Mouse (Mus musculus) heart, embryonic 13.5 days (tissue): ENCODE results near the gene Sult6b2. TPM values are rescaled to one million over a fixed set of nuclear protein-coding genes. Genes with fewer than 3 reads are reported as not detected.

Experiments
- ATAC-seq: fragments of 200-750 bp; cut with Nextera tagmentation; 2 replicates; pipeline ENCODE4 v1.8.0; 2017; ENCODE audit warnings: moderate TSS enrichment; ENCODE audit not compliant: insufficient number of reproducible peaks, low FRiP score, low TSS enrichment; ENCODE audit errors: extremely low read depth
- H3K27ac ChIP-seq: fragments of 300-500 bp; sonication (generic); replicated peaks from 2 replicates; pipeline ENCODE4 v1.5.1; 2015; ENCODE audit warnings: moderate library complexity, mild to moderate bottlenecking, inconsistent platforms
- H3K27me3 ChIP-seq: fragments of 300-500 bp; sonication (generic); replicated peaks from 2 replicates; pipeline ENCODE4 v1.6.1; 2015; ENCODE audit warnings: mild to moderate bottlenecking, inconsistent platforms
- H3K36me3 ChIP-seq: fragments of 300-500 bp; sonication (generic); 2 replicates; pipeline ENCODE4 v1.6.1; 2015; ENCODE audit warnings: mild to moderate bottlenecking, inconsistent platforms
- H3K4me1 ChIP-seq: fragments of 300-500 bp; sonication (generic); 2 replicates; pipeline ENCODE4 v1.6.1; 2015; ENCODE audit warnings: inconsistent platforms
- H3K4me2 ChIP-seq: fragments of 300-500 bp; sonication (generic); 2 replicates; pipeline ENCODE4 v1.6.1; 2015; ENCODE audit warnings: inconsistent platforms, mild to moderate bottlenecking, moderate library complexity
- H3K4me3 ChIP-seq: fragments of 300-500 bp; sonication (generic); 2 replicates; pipeline ENCODE4 v1.5.1; 2015; ENCODE audit warnings: moderate library complexity, mild to moderate bottlenecking, inconsistent platforms
- H3K9ac ChIP-seq: fragments of 300-500 bp; sonication (generic); 2 replicates; pipeline ENCODE4 v1.6.1; 2015; ENCODE audit warnings: inconsistent platforms, mild to moderate bottlenecking, moderate library complexity
- H3K9me3 ChIP-seq: fragments of 300-500 bp; sonication (generic); 2 replicates; pipeline ENCODE4 v1.6.1; 2016; ENCODE audit warnings: inconsistent platforms
- WGBS: fragments of 180-500 bp; shearing (Covaris S2); methylation state at CpG from one replicate; pipeline ENCODE4 v1.1.7; 2015; ENCODE audit warnings: mixed read lengths; 5-methylcytosine and 5-hydroxymethylcytosine counted together
- polyA plus RNA-seq: library from polyadenylated mRNA; unstranded; fragments of >200 nt; fragmentation: Nextera tagmentation; extraction: Ambion mirVana; gene quantifications from 2 replicates; pipeline ENCODE4 v1.2.1, GENCODE M21; 2015

The Sult6b2 gene
- polyA plus RNA-seq, 1 experiment from 2014 or later = 0.07 TPM

- H3K4me3 ChIP-seq = no peak overlapping the region
- no peak overlapping the region for H3K9ac ChIP-seq
- peaks cover 12% of the 10 kb centered on the region for H3K27me3 ChIP-seq
- H3K36me3 ChIP-seq = no peaks in the 10 kb centered on the region
- 32% methylated on average over 4 of the region's 4 CpGs for WGBS
- H3K27ac ChIP-seq = no peak overlapping the region
- no peak overlapping the region for H3K4me2 ChIP-seq
- peaks cover 17% of the 10 kb centered on the region for H3K4me1 ChIP-seq
- no peak for ATAC-seq
- H3K9me3 ChIP-seq = no peaks in the 10 kb centered on the region
Measured at GRCm38 (mm10) chr6:142834911-142835310, 30.6 kb upstream of the Sult6b2 start.

GRCm38 (mm10) chr6:142831706-142832105, 27.4 kb upstream of the Sult6b2 start:
- Histone ChIP-seq H3K36me3 (no peaks in the 10 kb centered on the region), H3K27me3 (peaks cover 20% of the 10 kb centered on the region), H3K4me3 (no peak overlapping the region), H3K9me3 (no peaks in the 10 kb centered on the region), H3K9ac (no peak overlapping the region), H3K4me1 (peaks cover 17% of the 10 kb centered on the region), H3K4me2 (no peak overlapping the region), H3K27ac (no peak overlapping the region)
- no peak for ATAC-seq
- 49% methylated on average over 3 of the region's 3 CpGs for WGBS

DNA sequence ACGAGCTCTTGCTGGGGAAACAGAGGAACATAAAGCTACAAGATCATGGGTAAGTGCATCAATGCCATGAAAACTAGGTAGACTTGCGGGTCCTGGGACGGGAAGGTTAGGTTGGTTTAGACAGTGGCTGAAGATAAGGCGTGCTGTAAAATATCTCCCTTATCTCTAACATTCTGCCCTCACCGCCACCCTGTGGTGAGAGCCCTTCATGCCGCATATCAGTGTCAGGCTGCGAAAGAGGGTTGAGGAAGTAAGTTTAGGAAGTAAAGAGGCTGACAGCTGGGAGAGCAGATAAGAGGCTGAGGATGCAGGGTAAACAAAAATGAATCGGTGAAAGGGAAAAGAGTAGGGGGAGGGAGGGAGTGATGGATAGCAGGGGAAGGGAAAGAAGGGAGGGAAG, 26.9 kb upstream of the Sult6b2 start:
- H3K27me3 ChIP-seq = peaks cover 20% of the 10 kb centered on the region
- no peak overlapping the region for H3K9ac ChIP-seq
- H3K36me3 ChIP-seq = no peaks in the 10 kb centered on the region
- no peak for ATAC-seq
- H3K4me3 ChIP-seq = no peak overlapping the region
- H3K4me2 ChIP-seq = no peak overlapping the region
- peaks cover 17% of the 10 kb centered on the region for H3K4me1 ChIP-seq
- H3K27ac ChIP-seq = no peak overlapping the region
- H3K9me3 ChIP-seq = no peaks in the 10 kb centered on the region
- WGBS = 2% methylated on average over 8 of the region's 8 CpGs

DNA sequence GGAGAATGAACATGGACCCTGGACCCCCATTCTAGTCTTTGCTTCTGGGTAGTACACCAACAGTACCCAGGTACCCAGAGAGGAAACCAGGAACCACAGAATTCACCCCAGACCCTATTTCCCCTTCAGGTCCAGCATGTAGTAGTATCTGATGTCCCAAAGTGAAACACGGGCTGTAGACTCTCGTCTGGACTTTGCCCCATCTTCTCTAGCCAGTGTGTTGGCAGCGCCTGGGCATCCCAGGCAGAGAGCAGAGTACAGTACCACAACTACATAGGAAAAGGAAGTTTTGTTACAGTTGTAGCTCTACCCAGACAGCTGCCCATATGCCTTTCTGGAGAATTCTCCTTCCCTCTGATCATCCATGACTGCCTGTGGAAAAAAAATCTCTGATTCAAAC, 25.9 kb upstream of the Sult6b2 start:
- 86% methylated on average over 3 of the region's 3 CpGs for WGBS
- H3K4me1 ChIP-seq = peaks cover 16% of the 10 kb centered on the region
- H3K9ac ChIP-seq = no peak overlapping the region
- ATAC-seq = no peak
- H3K27ac ChIP-seq = no peak overlapping the region
- H3K27me3 ChIP-seq = peaks cover 20% of the 10 kb centered on the region
- H3K9me3 ChIP-seq = no peaks in the 10 kb centered on the region
- H3K4me2 ChIP-seq = no peak overlapping the region
- no peaks in the 10 kb centered on the region for H3K36me3 ChIP-seq
- H3K4me3 ChIP-seq = no peak overlapping the region

GRCm38 (mm10) chr6:142825449-142825848, 21.1 kb upstream of the Sult6b2 start:
- H3K4me2 ChIP-seq = no peak overlapping the region
- WGBS = 76% methylated on average over 5 of the region's 5 CpGs
- no peak overlapping the region for H3K27ac ChIP-seq
- H3K9ac ChIP-seq = no peak overlapping the region
- H3K27me3 ChIP-seq = peaks cover 13% of the 10 kb centered on the region
- ATAC-seq = no peak
- H3K4me3 ChIP-seq = no peak overlapping the region
- H3K4me1 ChIP-seq = no peaks in the 10 kb centered on the region
- no peaks in the 10 kb centered on the region for H3K36me3 ChIP-seq
- H3K9me3 ChIP-seq = no peaks in the 10 kb centered on the region

DNA sequence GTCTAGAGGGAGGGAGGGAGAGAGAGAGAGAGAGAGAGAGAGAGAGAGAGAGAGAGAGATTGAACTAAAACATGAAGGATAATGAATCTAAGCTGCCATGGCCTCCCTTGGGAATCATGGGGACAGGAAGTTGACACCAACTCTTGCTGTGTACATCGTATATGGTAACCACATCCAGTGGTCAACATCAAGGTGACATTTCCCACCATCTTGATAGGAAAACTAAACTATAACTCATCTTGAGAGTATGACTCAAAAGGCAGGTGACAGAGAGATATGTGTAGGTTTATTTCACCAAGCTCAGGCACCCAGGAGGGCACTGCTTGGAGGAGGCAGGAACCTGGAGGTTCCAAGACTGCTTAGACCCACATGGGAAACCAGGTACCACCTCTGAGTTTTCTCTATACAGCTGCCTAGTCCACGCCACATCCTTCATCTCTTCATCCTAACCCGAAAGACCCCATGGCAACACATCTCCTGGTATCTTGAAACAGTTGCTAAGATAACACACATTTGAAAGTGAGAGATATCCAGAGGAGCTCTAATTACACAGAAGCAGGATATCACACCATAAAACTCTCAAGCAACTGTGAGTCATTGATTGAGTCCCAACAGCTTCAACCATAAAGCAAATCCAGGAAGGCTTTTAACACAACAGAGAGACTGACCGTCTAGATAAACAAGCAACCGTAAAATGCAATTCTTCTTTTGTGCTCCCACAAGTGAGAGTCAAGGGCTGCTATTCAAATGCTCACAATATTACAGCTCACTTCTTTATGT, 18.9 kb upstream of the Sult6b2 start:
- H3K4me3 ChIP-seq = no peak overlapping the region
- no peaks in the 10 kb centered on the region for H3K36me3 ChIP-seq
- no peak overlapping the region for H3K9ac ChIP-seq
- H3K9me3 ChIP-seq = no peaks in the 10 kb centered on the region
- no peaks in the 10 kb centered on the region for H3K4me1 ChIP-seq
- WGBS = 54% methylated on average over 5 of the region's 5 CpGs
- H3K4me2 ChIP-seq = no peak overlapping the region
- H3K27ac ChIP-seq = no peak overlapping the region
- peaks cover 6% of the 10 kb centered on the region; the same call in 1 of the 2 replicates for H3K27me3 ChIP-seq
- ATAC-seq = no peak

- ATAC-seq = no peak
- WGBS = 84% methylated on average over 10 of the region's 10 CpGs
- H3K9ac ChIP-seq = no peak overlapping the region
- no peaks in the 10 kb centered on the region for H3K9me3 ChIP-seq
- no peak overlapping the region for H3K27ac ChIP-seq
- 0 out of 2 replicates have a peak, but pooled peaks cover 3% of the 10 kb centered on the region for H3K4me1 ChIP-seq
- no peaks in the 10 kb centered on the region for H3K36me3 ChIP-seq
- H3K27me3 ChIP-seq = peaks cover 10% of the 10 kb centered on the region
- H3K4me2 ChIP-seq = no peak overlapping the region
- H3K4me3 ChIP-seq = no peak overlapping the region
Measured at GRCm38 (mm10) chr6:142818306-142818705, 14.0 kb upstream of the Sult6b2 start.

GRCm38 (mm10) chr6:142815513-142815912, 11.2 kb upstream of the Sult6b2 start:
- Histone ChIP-seq H3K9me3 (no peaks in the 10 kb centered on the region), H3K4me1 (0 out of 2 replicates have a peak, but pooled peaks cover 3% of the 10 kb centered on the region), H3K4me2 (no peak overlapping the region), H3K4me3 (no peak overlapping the region), H3K36me3 (no peaks in the 10 kb centered on the region), H3K27me3 (peaks cover 15% of the 10 kb centered on the region), H3K27ac (no peak overlapping the region), H3K9ac (no peak overlapping the region)
- no peak for ATAC-seq
- WGBS = 56% methylated on average over 3 of the region's 3 CpGs

- Histone ChIP-seq H3K9ac (peak overlapping the region; percentile 77), H3K36me3 (no peaks in the 10 kb centered on the region), H3K4me1 (peaks cover 7% of the 10 kb centered on the region; the same call in 1 of the 2 replicates), H3K9me3 (no peaks in the 10 kb centered on the region), H3K27ac (no peak overlapping the region), H3K4me3 (peak overlapping the region; percentile 52), H3K27me3 (peaks cover 15% of the 10 kb centered on the region), H3K4me2 (peak overlapping the region; percentile 75)
- 2% methylated on average over 15 of the region's 15 CpGs for WGBS
- 0 out of 2 replicates have a peak, but pooled peaks have one; percentile 14 for ATAC-seq
Measured at GRCm38 (mm10) chr6:142814495-142814921, 10.2 kb upstream of the Sult6b2 start.

DNA sequence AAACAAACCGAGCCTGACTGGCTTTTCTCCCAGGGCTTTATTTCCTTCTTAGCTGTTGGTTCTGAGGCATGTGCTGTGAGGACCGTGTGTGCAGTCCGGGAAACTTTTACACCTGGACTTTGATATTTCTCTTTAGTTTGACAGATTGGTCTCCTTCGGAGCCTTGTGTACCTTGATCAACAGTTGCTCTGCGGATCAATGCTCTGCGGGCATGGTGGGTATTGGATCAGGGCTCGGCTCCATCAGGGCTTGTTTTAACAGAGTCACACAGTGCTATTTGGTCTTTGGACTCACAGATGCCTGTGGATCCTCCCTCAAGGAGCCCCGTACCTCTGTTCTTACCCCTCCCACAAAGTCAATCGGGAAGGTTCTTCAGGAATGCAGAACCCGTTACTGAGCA, 9.7 kb upstream of the Sult6b2 start:
- WGBS = 55% methylated on average over 10 of the region's 10 CpGs
- H3K9me3 ChIP-seq = no peaks in the 10 kb centered on the region
- H3K4me2 ChIP-seq = peak overlapping the region; percentile 75
- no peaks in the 10 kb centered on the region for H3K36me3 ChIP-seq
- H3K4me1 ChIP-seq = peaks cover 9% of the 10 kb centered on the region; the same call in 1 of the 2 replicates
- peak overlapping the region; percentile 52 for H3K4me3 ChIP-seq
- H3K9ac ChIP-seq = peak overlapping the region; percentile 77; the same call in 1 of the 2 replicates
- no peak for ATAC-seq
- H3K27me3 ChIP-seq = peaks cover 15% of the 10 kb centered on the region
- H3K27ac ChIP-seq = no peak overlapping the region

DNA sequence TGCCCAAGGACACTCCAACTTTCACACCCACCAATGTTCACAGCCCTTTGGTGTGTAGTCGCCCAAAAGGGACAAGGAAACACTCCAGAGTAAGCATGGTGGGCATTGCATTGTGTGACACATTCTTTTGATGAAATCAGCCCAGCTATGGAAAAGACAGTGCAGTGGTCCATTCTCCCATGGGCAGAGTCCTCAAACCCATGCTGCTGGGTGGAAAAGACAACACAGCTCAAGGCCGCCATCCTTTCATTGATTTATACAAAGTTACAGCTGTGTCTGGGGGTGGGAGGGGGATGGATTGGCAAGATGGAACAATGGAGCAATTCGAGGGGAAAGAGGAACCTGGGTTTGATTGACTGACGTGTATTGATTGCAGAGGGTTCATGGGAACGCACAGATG, 8.7 kb upstream of the Sult6b2 start:
- 74% methylated on average over 5 of the region's 5 CpGs for WGBS
- no peak overlapping the region for H3K4me2 ChIP-seq
- no peak overlapping the region for H3K27ac ChIP-seq
- no peaks in the 10 kb centered on the region for H3K36me3 ChIP-seq
- peaks cover 9% of the 10 kb centered on the region; the same call in 1 of the 2 replicates for H3K27me3 ChIP-seq
- no peak overlapping the region for H3K4me3 ChIP-seq
- H3K4me1 ChIP-seq = peaks cover 9% of the 10 kb centered on the region; the same call in 1 of the 2 replicates
- no peak for ATAC-seq
- no peaks in the 10 kb centered on the region for H3K9me3 ChIP-seq
- H3K9ac ChIP-seq = no peak overlapping the region

DNA sequence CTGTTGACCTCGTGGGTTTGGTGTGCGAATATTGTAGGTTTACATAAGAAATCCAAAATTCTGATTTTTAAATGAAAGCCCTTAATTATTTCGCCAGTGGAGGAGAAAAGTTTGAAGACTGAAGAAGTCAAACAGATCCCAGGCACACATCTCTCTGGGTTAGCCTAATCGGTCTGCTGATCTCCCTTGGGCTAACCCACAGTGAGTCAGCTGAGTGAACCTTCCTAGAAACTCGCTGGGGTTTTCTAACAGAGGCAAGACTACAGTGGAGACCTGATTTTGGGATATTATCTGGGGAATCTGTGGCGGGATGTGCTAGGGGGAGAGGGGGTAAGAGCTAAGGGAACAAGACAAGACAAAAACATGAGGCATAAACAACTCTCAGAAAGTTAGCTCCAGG, 5.9 kb upstream of the Sult6b2 start:
- no peak overlapping the region for H3K4me3 ChIP-seq
- WGBS = 63% methylated on average over 6 of the region's 6 CpGs
- ATAC-seq = no peak

More for the DNA sequence above, 5.9 kb upstream of the Sult6b2 start:
- H3K4me2 ChIP-seq = no peak overlapping the region
- H3K9ac ChIP-seq = no peak overlapping the region
- no peaks in the 10 kb centered on the region for H3K36me3 ChIP-seq
- peaks cover 9% of the 10 kb centered on the region; the same call in 1 of the 2 replicates for H3K4me1 ChIP-seq
- H3K27ac ChIP-seq = no peak overlapping the region
- no peaks in the 10 kb centered on the region for H3K9me3 ChIP-seq
- peaks cover 5% of the 10 kb centered on the region; the same call in 1 of the 2 replicates for H3K27me3 ChIP-seq
